Mouse (Mus musculus): ENCODE measurements around the gene Atat1. TPM values are rescaled to one million over a fixed set of nuclear protein-coding genes. Genes with fewer than 3 reads are reported as not detected.

Gene Atat1
- polyA plus RNA-seq, 1 experiment = 33.4 TPM

- no peaks in the 10 kb centered on the region for H3K9me3 ChIP-seq (replicated peaks; ENCODE audit: control insufficient read depth, insufficient read depth, low read length, poor library complexity, severe bottlenecking)
- no peak overlapping the region for H3K9ac ChIP-seq (ENCODE audit: low read depth, poor library complexity, severe bottlenecking)
- TF ChIP-seq EP300 (IDR thresholded peaks at IDR 0.05; ENCODE audit: insufficient read depth, low read depth, low read length) (no peak), POLR2A (IDR thresholded peaks at IDR 0.05; ENCODE audit: insufficient read depth, low read length) (no peak), CTCF (IDR thresholded peaks at IDR 0.05; ENCODE audit: low read depth, low read length) (no peak)
- H3K4me3 ChIP-seq (ENCODE audit: low read depth, low read length) = no peak overlapping the region
- H3K27me3 ChIP-seq (ENCODE audit: control insufficient read depth, insufficient read depth, low read length, poor library complexity, severe bottlenecking) = no peaks in the 10 kb centered on the region
- peaks cover 60% of the 10 kb centered on the region for H3K36me3 ChIP-seq (ENCODE audit: control insufficient read depth, insufficient read depth, low read length, poor library complexity, severe bottlenecking)
- H3K27ac ChIP-seq (ENCODE audit: insufficient read depth, low read length) = no peak overlapping the region
- H3K4me1 ChIP-seq (ENCODE audit: control insufficient read depth, insufficient read depth, low read length) = no peaks in the 10 kb centered on the region
These were observed 17.6 kb upstream of the Atat1 start for GRCm38 (mm10) chr17:35927471-35927870.

DNA sequence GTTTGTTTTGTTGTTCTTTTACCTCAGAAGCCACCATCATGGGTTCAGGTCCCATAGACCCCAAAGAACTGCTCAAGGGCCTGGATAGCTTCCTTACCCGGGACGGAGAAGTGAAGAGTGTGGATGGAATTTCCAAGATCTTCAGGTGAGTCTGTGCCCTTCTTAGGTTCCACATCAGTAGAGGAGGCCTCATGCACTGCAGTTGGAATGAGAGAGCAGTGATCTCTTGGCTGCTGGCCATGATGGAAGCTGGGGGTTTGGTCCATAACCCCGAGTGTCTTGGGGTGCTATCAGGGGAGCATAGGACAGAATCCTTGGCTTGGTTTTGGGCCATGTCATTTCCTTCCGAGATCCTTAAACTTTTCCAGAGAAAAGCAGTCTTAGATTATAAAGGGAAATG is 13.4 kb upstream of the Atat1 start:
- Histone ChIP-seq H3K4me1 (ENCODE audit: control insufficient read depth, insufficient read depth, low read length) (peaks cover 2% of the 10 kb centered on the region), H3K9ac (ENCODE audit: low read depth, poor library complexity, severe bottlenecking) (no peak overlapping the region), H3K9me3 (replicated peaks; ENCODE audit: control insufficient read depth, insufficient read depth, low read length, poor library complexity, severe bottlenecking) (no peaks in the 10 kb centered on the region), H3K36me3 (ENCODE audit: control insufficient read depth, insufficient read depth, low read length, poor library complexity, severe bottlenecking) (peaks cover 43% of the 10 kb centered on the region), H3K27ac (ENCODE audit: insufficient read depth, low read length) (no peak overlapping the region), H3K27me3 (ENCODE audit: control insufficient read depth, insufficient read depth, low read length, poor library complexity, severe bottlenecking) (no peaks in the 10 kb centered on the region), H3K4me3 (ENCODE audit: low read depth, low read length) (no peak overlapping the region)
- TF ChIP-seq POLR2A (IDR thresholded peaks at IDR 0.05; ENCODE audit: insufficient read depth, low read length) = no peak
- no peak for TF ChIP-seq EP300 (IDR thresholded peaks at IDR 0.05; ENCODE audit: insufficient read depth, low read depth, low read length)
- no peak for TF ChIP-seq CTCF (IDR thresholded peaks at IDR 0.05; ENCODE audit: low read depth, low read length)

- H3K36me3 ChIP-seq (ENCODE audit: control insufficient read depth, insufficient read depth, low read length, poor library complexity, severe bottlenecking) = peaks cover 41% of the 10 kb centered on the region
- no peaks in the 10 kb centered on the region for H3K27me3 ChIP-seq (ENCODE audit: control insufficient read depth, insufficient read depth, low read length, poor library complexity, severe bottlenecking)
- H3K9ac ChIP-seq (ENCODE audit: low read depth, poor library complexity, severe bottlenecking) = no peak overlapping the region
- H3K27ac ChIP-seq (ENCODE audit: insufficient read depth, low read length) = no peak overlapping the region
- TF ChIP-seq POLR2A (IDR thresholded peaks at IDR 0.05; ENCODE audit: insufficient read depth, low read length) (no peak), EP300 (IDR thresholded peaks at IDR 0.05; ENCODE audit: insufficient read depth, low read depth, low read length) (no peak), CTCF (IDR thresholded peaks at IDR 0.05; ENCODE audit: low read depth, low read length) (no peak)
- H3K9me3 ChIP-seq (replicated peaks; ENCODE audit: control insufficient read depth, insufficient read depth, low read length, poor library complexity, severe bottlenecking) = no peaks in the 10 kb centered on the region
- H3K4me1 ChIP-seq (ENCODE audit: control insufficient read depth, insufficient read depth, low read length) = peaks cover 2% of the 10 kb centered on the region
- H3K4me3 ChIP-seq (ENCODE audit: low read depth, low read length) = no peak overlapping the region
These were observed 12.7 kb upstream of the Atat1 start for GRCm38 (mm10) chr17:35922566-35922965.

GRCm38 (mm10) chr17:35921710-35922109 is 11.8 kb upstream of the Atat1 start:
- peaks cover 2% of the 10 kb centered on the region for H3K4me1 ChIP-seq (ENCODE audit: control insufficient read depth, insufficient read depth, low read length)
- no peak overlapping the region for H3K27ac ChIP-seq (ENCODE audit: insufficient read depth, low read length)
- peaks cover 43% of the 10 kb centered on the region for H3K36me3 ChIP-seq (ENCODE audit: control insufficient read depth, insufficient read depth, low read length, poor library complexity, severe bottlenecking)
- H3K9ac ChIP-seq (ENCODE audit: low read depth, poor library complexity, severe bottlenecking) = no peak overlapping the region
- no peak overlapping the region for H3K4me3 ChIP-seq (ENCODE audit: low read depth, low read length)
- TF ChIP-seq POLR2A (IDR thresholded peaks at IDR 0.05; ENCODE audit: insufficient read depth, low read length) (no peak), CTCF (IDR thresholded peaks at IDR 0.05; ENCODE audit: low read depth, low read length) (no peak)
- H3K9me3 ChIP-seq (replicated peaks; ENCODE audit: control insufficient read depth, insufficient read depth, low read length, poor library complexity, severe bottlenecking) = no peaks in the 10 kb centered on the region
- H3K27me3 ChIP-seq (ENCODE audit: control insufficient read depth, insufficient read depth, low read length, poor library complexity, severe bottlenecking) = no peaks in the 10 kb centered on the region

- H3K9me3 ChIP-seq (replicated peaks; ENCODE audit: control insufficient read depth, insufficient read depth, low read length, poor library complexity, severe bottlenecking) = no peaks in the 10 kb centered on the region
- no peak overlapping the region for H3K4me3 ChIP-seq (ENCODE audit: low read depth, low read length)
- peaks cover 2% of the 10 kb centered on the region for H3K4me1 ChIP-seq (ENCODE audit: control insufficient read depth, insufficient read depth, low read length)
- H3K27me3 ChIP-seq (ENCODE audit: control insufficient read depth, insufficient read depth, low read length, poor library complexity, severe bottlenecking) = no peaks in the 10 kb centered on the region
- H3K27ac ChIP-seq (ENCODE audit: insufficient read depth, low read length) = no peak overlapping the region
- H3K9ac ChIP-seq (ENCODE audit: low read depth, poor library complexity, severe bottlenecking) = no peak overlapping the region
- TF ChIP-seq EP300 (IDR thresholded peaks at IDR 0.05; ENCODE audit: insufficient read depth, low read depth, low read length) (no peak), CTCF (IDR thresholded peaks at IDR 0.05; ENCODE audit: low read depth, low read length) (no peak), POLR2A (IDR thresholded peaks at IDR 0.05; ENCODE audit: insufficient read depth, low read length) (no peak)
- H3K36me3 ChIP-seq (ENCODE audit: control insufficient read depth, insufficient read depth, low read length, poor library complexity, severe bottlenecking) = peaks cover 36% of the 10 kb centered on the region
These were observed 11.1 kb upstream of the Atat1 start for GRCm38 (mm10) chr17:35920862-35921562.

DNA sequence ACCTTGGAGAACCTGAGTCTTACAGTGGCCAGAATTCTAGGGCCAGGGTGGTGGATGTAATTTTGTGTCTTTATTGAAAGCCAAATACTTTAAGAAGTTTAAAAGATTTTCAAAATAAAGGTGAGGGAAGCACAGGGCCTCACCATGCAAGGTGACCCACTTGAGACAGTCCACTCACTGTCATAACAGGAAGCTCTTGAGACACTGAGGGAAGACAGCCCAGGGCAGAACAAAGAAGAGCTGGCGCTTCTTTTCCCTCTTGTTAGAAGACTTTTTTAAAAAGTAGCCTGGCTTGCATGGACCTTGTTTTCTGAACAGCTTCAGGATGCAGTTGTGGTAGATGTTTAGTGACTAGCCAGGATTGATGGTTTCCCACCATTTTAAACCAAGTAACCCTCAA is 10.5 kb upstream of the Atat1 start:
- H3K4me1 ChIP-seq (ENCODE audit: control insufficient read depth, insufficient read depth, low read length) = peaks cover 2% of the 10 kb centered on the region
- H3K27ac ChIP-seq (ENCODE audit: insufficient read depth, low read length) = 0 out of 2 replicates have a peak overlapping the region, but pooled peaks have one; percentile 92
- TF ChIP-seq CTCF (IDR thresholded peaks at IDR 0.05; ENCODE audit: low read depth, low read length) (no peak), POLR2A (IDR thresholded peaks at IDR 0.05; ENCODE audit: insufficient read depth, low read length) (no peak), EP300 (IDR thresholded peaks at IDR 0.05; ENCODE audit: insufficient read depth, low read depth, low read length) (no peak)
- H3K36me3 ChIP-seq (ENCODE audit: control insufficient read depth, insufficient read depth, low read length, poor library complexity, severe bottlenecking) = peaks cover 34% of the 10 kb centered on the region
- no peaks in the 10 kb centered on the region for H3K9me3 ChIP-seq (replicated peaks; ENCODE audit: control insufficient read depth, insufficient read depth, low read length, poor library complexity, severe bottlenecking)
- no peak overlapping the region for H3K9ac ChIP-seq (ENCODE audit: low read depth, poor library complexity, severe bottlenecking)
- H3K4me3 ChIP-seq (ENCODE audit: low read depth, low read length) = no peak overlapping the region
- H3K27me3 ChIP-seq (ENCODE audit: control insufficient read depth, insufficient read depth, low read length, poor library complexity, severe bottlenecking) = no peaks in the 10 kb centered on the region

All from ES-Bruce4 (cell line).